Mouse (Mus musculus): ENCODE measurements around the gene Rabgap1l. TPM values are rescaled to one million over a fixed set of nuclear protein-coding genes. Genes with fewer than 3 reads are reported as not detected.
"Not testable (repeated sequence)": the region's sequence is repeated elsewhere in the genome, so short reads cannot be mapped to it uniquely, and the experiment has no call there.

Gene Rabgap1l
- polyA plus RNA-seq, 1 experiment from 2014 or later: 69.3 TPM

DNA sequence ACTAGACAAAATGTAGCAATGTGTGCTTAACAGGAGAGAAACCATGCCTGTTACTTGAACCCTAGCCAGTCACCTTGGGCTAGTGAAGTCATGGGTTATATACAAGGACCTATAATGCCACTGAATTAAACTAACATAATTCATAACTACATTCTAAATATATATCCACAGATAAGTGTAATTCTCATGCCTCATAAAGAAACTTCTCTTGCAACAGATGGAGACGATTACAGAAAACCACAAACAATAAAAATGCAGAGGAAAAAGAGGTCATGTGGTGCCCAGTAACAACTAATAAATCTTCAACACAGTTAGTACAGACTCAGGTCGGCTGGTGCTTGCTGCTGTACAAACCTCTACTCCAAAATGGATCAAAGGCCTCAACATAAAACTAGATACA lies 174.8 kb downstream of the Rabgap1l start:
- Histone ChIP-seq H3K4me1 (replicated peaks; ENCODE audit: control insufficient read depth, insufficient read depth, low read length) (no peaks in the 10 kb centered on the region), H3K9me3 (ENCODE audit: control insufficient read depth, low read length) (no peaks in the 10 kb centered on the region), H3K27ac (ENCODE audit: low read depth, low read length) (no peak overlapping the region), H3K4me2 (no peak overlapping the region), H3K9ac (ENCODE audit: low read depth, low read length) (no peak overlapping the region), H3K36me3 (ENCODE audit: control insufficient read depth, insufficient read depth, low read length) (no peaks in the 10 kb centered on the region), H3K27me3 (replicated peaks; ENCODE audit: control insufficient read depth, insufficient read depth, low read length) (no peaks in the 10 kb centered on the region), H3K4me3 (ENCODE audit: low read depth, low read length) (no peak overlapping the region)
- 65% methylated on average over 2 of the region's 2 CpGs for WGBS
- DNase-seq (ENCODE audit: low spot score) (no peak), ATAC-seq (replicated peaks; ENCODE audit: low FRiP score) (no peak)

DNA sequence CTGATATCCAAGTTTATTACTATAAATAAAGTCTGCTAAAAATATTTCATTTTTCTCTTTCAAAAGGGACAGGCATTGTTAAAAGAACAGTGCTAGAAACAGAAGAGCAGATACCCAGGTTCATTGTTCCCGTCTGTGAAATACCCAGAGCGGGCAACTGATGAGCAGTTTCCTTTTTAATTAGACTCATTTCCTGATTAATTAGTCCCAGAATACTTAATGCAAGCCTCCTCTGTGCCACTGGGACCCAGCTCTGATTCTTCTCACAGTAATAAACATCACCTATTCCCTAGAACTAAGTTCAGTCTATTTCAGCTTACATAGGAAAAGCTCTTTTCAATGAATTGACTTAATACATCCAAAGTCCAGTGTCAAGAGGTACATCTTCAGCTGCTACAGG lies 186.6 kb downstream of the Rabgap1l start:
- Histone ChIP-seq H3K9ac (ENCODE audit: low read depth, low read length) (no peak overlapping the region), H3K36me3 (ENCODE audit: control insufficient read depth, insufficient read depth, low read length) (no peaks in the 10 kb centered on the region), H3K4me3 (ENCODE audit: low read depth, low read length) (no peak overlapping the region), H3K4me1 (replicated peaks; ENCODE audit: control insufficient read depth, insufficient read depth, low read length) (no peaks in the 10 kb centered on the region), H3K27ac (ENCODE audit: low read depth, low read length) (no peak overlapping the region), H3K9me3 (ENCODE audit: control insufficient read depth, low read length) (no peaks in the 10 kb centered on the region), H3K27me3 (replicated peaks; ENCODE audit: control insufficient read depth, insufficient read depth, low read length) (no peaks in the 10 kb centered on the region), H3K4me2 (no peak overlapping the region)
- DNase-seq (ENCODE audit: low spot score) (no peak), ATAC-seq (replicated peaks; ENCODE audit: low FRiP score) (no peak)
- 80% methylated on average over 2 of the region's 2 CpGs for WGBS

DNA sequence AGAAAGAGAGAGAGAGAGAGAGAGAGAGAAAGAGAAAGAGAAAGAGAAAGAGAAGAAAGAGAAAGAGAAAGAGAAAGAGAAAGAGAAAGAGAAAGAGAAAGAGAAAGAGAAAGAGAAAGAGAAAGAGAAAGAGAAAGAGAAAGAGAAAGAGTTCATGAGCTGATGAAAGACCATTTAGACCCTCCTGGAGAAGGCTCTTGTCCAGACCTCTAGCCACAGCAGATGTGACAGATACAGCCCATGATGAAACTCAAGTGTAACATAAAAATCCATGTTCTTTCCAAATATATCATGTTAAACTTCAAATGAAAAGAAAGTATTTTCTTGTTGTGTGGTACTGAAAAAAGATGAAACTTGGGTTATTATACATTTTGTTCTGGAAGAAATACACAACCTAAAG lies 189.7 kb downstream of the Rabgap1l start:
- H3K4me1 ChIP-seq (replicated peaks; ENCODE audit: control insufficient read depth, insufficient read depth, low read length); H3K4me3 ChIP-seq (ENCODE audit: low read depth, low read length); H3K4me2 ChIP-seq; H3K36me3 ChIP-seq (ENCODE audit: control insufficient read depth, insufficient read depth, low read length); DNase-seq (ENCODE audit: low spot score); H3K9me3 ChIP-seq (ENCODE audit: control insufficient read depth, low read length); H3K9ac ChIP-seq (ENCODE audit: low read depth, low read length); H3K27me3 ChIP-seq (replicated peaks; ENCODE audit: control insufficient read depth, insufficient read depth, low read length); ATAC-seq (replicated peaks; ENCODE audit: low FRiP score); H3K27ac ChIP-seq (ENCODE audit: low read depth, low read length): not testable (repeated sequence)

GRCm38 (mm10) chr1:160597369-160597768 lies 195.6 kb downstream of the Rabgap1l start:
- no peak for DNase-seq (ENCODE audit: low spot score)
- Histone ChIP-seq H3K4me2 (no peak overlapping the region), H3K36me3 (ENCODE audit: control insufficient read depth, insufficient read depth, low read length) (no peaks in the 10 kb centered on the region), H3K27me3 (replicated peaks; ENCODE audit: control insufficient read depth, insufficient read depth, low read length) (no peaks in the 10 kb centered on the region), H3K9ac (ENCODE audit: low read depth, low read length) (no peak overlapping the region), H3K4me3 (ENCODE audit: low read depth, low read length) (no peak overlapping the region), H3K9me3 (ENCODE audit: control insufficient read depth, low read length) (no peaks in the 10 kb centered on the region), H3K27ac (ENCODE audit: low read depth, low read length) (no peak overlapping the region), H3K4me1 (replicated peaks; ENCODE audit: control insufficient read depth, insufficient read depth, low read length) (no peaks in the 10 kb centered on the region)
- WGBS: 69% methylated on average over 1 of the region's 1 CpGs
- no peak for ATAC-seq (replicated peaks; ENCODE audit: low FRiP score)

GRCm38 (mm10) chr1:160596948-160597270 lies 196.1 kb downstream of the Rabgap1l start:
- ATAC-seq (replicated peaks; ENCODE audit: low FRiP score) (no peak), DNase-seq (ENCODE audit: low spot score) (no peak)
- 93% methylated on average over 3 of the region's 3 CpGs for WGBS
- Histone ChIP-seq H3K9ac (ENCODE audit: low read depth, low read length) (no peak overlapping the region), H3K4me3 (ENCODE audit: low read depth, low read length) (no peak overlapping the region), H3K9me3 (ENCODE audit: control insufficient read depth, low read length) (no peaks in the 10 kb centered on the region), H3K36me3 (ENCODE audit: control insufficient read depth, insufficient read depth, low read length) (no peaks in the 10 kb centered on the region), H3K4me2 (no peak overlapping the region), H3K27me3 (replicated peaks; ENCODE audit: control insufficient read depth, insufficient read depth, low read length) (no peaks in the 10 kb centered on the region), H3K27ac (ENCODE audit: low read depth, low read length) (no peak overlapping the region), H3K4me1 (replicated peaks; ENCODE audit: control insufficient read depth, insufficient read depth, low read length) (no peaks in the 10 kb centered on the region)

DNA sequence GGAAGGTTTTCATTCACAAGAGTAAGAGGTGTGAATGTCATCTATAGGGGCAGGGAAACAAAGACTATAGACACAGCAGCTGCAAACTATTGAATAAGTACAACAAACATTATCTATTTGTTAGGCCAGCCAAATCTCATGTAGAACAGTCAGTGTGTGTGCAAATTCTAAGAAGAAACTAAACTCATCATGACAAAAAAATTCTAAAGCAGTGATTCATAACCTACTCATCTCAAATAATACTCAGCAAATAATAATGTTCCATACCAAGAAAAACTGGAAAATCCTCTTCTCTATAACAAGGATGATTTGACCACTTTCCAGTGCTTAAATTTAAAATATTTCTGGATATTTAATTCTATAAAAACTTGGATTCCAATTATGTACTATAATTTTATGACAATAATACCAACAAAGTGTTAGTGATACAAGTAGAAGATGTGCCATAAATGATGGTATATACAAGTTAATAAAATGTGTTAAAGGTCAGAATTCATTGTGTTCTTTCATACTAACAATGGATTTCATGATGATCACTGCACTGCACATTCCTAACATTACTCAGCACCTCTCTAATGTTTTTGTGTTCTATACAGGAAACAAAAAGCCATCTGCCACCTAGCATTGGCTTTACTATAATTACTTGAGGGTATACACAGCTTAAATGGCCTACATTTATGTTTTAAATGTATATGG lies 196.6 kb downstream of the Rabgap1l start:
- Histone ChIP-seq H3K27me3 (replicated peaks; ENCODE audit: control insufficient read depth, insufficient read depth, low read length) (no peaks in the 10 kb centered on the region), H3K4me2 (no peak overlapping the region), H3K9ac (ENCODE audit: low read depth, low read length) (no peak overlapping the region), H3K4me1 (replicated peaks; ENCODE audit: control insufficient read depth, insufficient read depth, low read length) (no peaks in the 10 kb centered on the region), H3K36me3 (ENCODE audit: control insufficient read depth, insufficient read depth, low read length) (no peaks in the 10 kb centered on the region), H3K9me3 (ENCODE audit: control insufficient read depth, low read length) (no peaks in the 10 kb centered on the region), H3K4me3 (ENCODE audit: low read depth, low read length) (no peak overlapping the region), H3K27ac (ENCODE audit: low read depth, low read length) (no peak overlapping the region)
- no peak for ATAC-seq (replicated peaks; ENCODE audit: low FRiP score)
- no peak for DNase-seq (ENCODE audit: low spot score)

DNA sequence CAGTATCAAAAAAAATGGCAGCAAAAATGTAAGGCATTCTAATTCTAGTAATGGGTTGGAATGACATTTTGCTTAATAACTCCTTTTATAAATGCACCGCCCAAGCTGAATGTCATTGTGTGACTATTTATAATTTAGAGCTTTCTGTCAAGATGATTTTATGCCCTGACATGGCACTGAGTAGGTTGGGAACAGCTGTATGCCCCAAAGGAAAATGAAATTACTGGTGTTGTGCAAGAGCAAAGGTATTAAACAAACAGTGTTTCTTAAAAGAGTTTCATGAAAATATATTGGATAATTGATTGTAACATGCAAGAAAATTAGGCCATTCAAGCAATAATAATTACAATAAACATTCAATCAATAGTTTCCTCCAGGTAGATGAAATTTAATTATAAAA lies 198.4 kb downstream of the Rabgap1l start:
- H3K9me3 ChIP-seq (ENCODE audit: control insufficient read depth, low read length): no peaks in the 10 kb centered on the region
- H3K27ac ChIP-seq (ENCODE audit: low read depth, low read length): no peak overlapping the region
- no peaks in the 10 kb centered on the region for H3K36me3 ChIP-seq (ENCODE audit: control insufficient read depth, insufficient read depth, low read length)
- no peak overlapping the region for H3K4me2 ChIP-seq
- no peak overlapping the region for H3K9ac ChIP-seq (ENCODE audit: low read depth, low read length)
- no peak overlapping the region for H3K4me3 ChIP-seq (ENCODE audit: low read depth, low read length)
- 94% methylated on average over 1 of the region's 1 CpGs for WGBS
- DNase-seq (ENCODE audit: low spot score) (no peak), ATAC-seq (replicated peaks; ENCODE audit: low FRiP score) (no peak)
- H3K4me1 ChIP-seq (replicated peaks; ENCODE audit: control insufficient read depth, insufficient read depth, low read length): no peaks in the 10 kb centered on the region
- no peaks in the 10 kb centered on the region for H3K27me3 ChIP-seq (replicated peaks; ENCODE audit: control insufficient read depth, insufficient read depth, low read length)

DNA sequence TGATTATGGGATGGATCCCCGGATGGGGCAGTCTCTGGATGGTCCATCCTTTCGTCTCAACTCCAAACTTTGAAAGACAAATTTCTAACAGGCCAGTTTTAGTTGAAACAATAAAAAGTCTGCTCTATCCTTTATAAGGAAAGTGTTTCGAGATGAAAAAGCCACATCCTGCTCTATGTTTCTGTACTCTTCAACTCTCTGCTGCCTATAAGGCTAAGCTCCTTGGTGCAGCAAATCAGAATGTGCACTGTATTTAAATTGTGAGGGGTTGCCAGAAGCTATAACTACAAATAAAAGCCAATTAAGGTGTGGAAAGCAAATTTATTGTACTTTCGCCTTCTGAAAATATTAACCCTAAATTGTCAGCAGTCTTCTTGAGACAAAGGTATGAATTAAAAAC lies 198.9 kb downstream of the Rabgap1l start:
- no peak overlapping the region for H3K4me3 ChIP-seq (ENCODE audit: low read depth, low read length)
- H3K9ac ChIP-seq (ENCODE audit: low read depth, low read length): no peak overlapping the region
- no peak for DNase-seq (ENCODE audit: low spot score)
- H3K4me1 ChIP-seq (replicated peaks; ENCODE audit: control insufficient read depth, insufficient read depth, low read length): no peaks in the 10 kb centered on the region
- no peak overlapping the region for H3K27ac ChIP-seq (ENCODE audit: low read depth, low read length)
- no peaks in the 10 kb centered on the region for H3K36me3 ChIP-seq (ENCODE audit: control insufficient read depth, insufficient read depth, low read length)
- no peaks in the 10 kb centered on the region for H3K27me3 ChIP-seq (replicated peaks; ENCODE audit: control insufficient read depth, insufficient read depth, low read length)
- H3K4me2 ChIP-seq: no peak overlapping the region
- H3K9me3 ChIP-seq (ENCODE audit: control insufficient read depth, low read length): no peaks in the 10 kb centered on the region
- 85% methylated on average over 4 of the region's 4 CpGs for WGBS
- ATAC-seq (replicated peaks; ENCODE audit: low FRiP score): no peak

GRCm38 (mm10) chr1:160588911-160589590 lies 204.0 kb downstream of the Rabgap1l start:
- Histone ChIP-seq H3K36me3 (ENCODE audit: control insufficient read depth, insufficient read depth, low read length) (no peaks in the 10 kb centered on the region), H3K4me2 (no peak overlapping the region), H3K4me3 (ENCODE audit: low read depth, low read length) (no peak overlapping the region), H3K9me3 (ENCODE audit: control insufficient read depth, low read length) (no peaks in the 10 kb centered on the region), H3K27ac (ENCODE audit: low read depth, low read length) (no peak overlapping the region), H3K9ac (ENCODE audit: low read depth, low read length) (no peak overlapping the region), H3K27me3 (replicated peaks; ENCODE audit: control insufficient read depth, insufficient read depth, low read length) (no peaks in the 10 kb centered on the region), H3K4me1 (replicated peaks; ENCODE audit: control insufficient read depth, insufficient read depth, low read length) (no peaks in the 10 kb centered on the region)
- DNase-seq (ENCODE audit: low spot score) (no peak), ATAC-seq (replicated peaks; ENCODE audit: low FRiP score) (no peak)
- WGBS: 77% methylated on average over 4 of the region's 4 CpGs

All from liver, embryonic 11.5 days (tissue).